Mouse (Mus musculus) lung, embryonic 16.5 days (tissue): ENCODE results near the gene Ncln. TPM values are rescaled to one million over a fixed set of nuclear protein-coding genes. Genes with fewer than 3 reads are reported as not detected.
A peak's percentile ranks its signal among the peaks of the same experiment; 100 is the strongest.
"Not testable (repeated sequence)": the region's sequence is repeated elsewhere in the genome, so short reads cannot be mapped to it uniquely, and the experiment has no call there.

Experiments
- ATAC-seq: fragments of 200-750 bp; cut with Nextera tagmentation; 2 replicates; pipeline ENCODE4 v1.8.0; 2017; ENCODE audit warnings: low read depth, mild to moderate bottlenecking, moderate library complexity
- H3K27ac ChIP-seq: fragments of 300-500 bp; sonication (generic); 2 replicates; pipeline ENCODE4 v1.5.1; 2014; ENCODE audit warnings: mild to moderate bottlenecking, control low read depth, low read length
- H3K27me3 ChIP-seq: fragments of 300-500 bp; sonication (generic); 2 replicates; pipeline ENCODE4 v1.6.1; 2014; ENCODE audit warnings: low read depth, low read length, mixed read lengths; ENCODE audit not compliant: control insufficient read depth, insufficient read depth
- H3K36me3 ChIP-seq: fragments of 300-500 bp; sonication (generic); 2 replicates; pipeline ENCODE4 v1.6.1; 2014; ENCODE audit warnings: low read length; ENCODE audit not compliant: control insufficient read depth, insufficient read depth
- H3K4me1 ChIP-seq: fragments of 300-500 bp; sonication (generic); replicated peaks from 2 replicates; pipeline ENCODE4 v1.6.1; 2014; ENCODE audit warnings: low read length, mixed read lengths; ENCODE audit not compliant: control insufficient read depth, insufficient read depth
- H3K4me2 ChIP-seq: fragments of 300-500 bp; sonication (generic); 2 replicates; pipeline ENCODE4 v1.6.1; 2014; ENCODE audit warnings: low read depth, low read length, control low read depth
- H3K4me3 ChIP-seq: fragments of 300-500 bp; sonication (generic); 2 replicates; pipeline ENCODE4 v1.5.1; 2014; ENCODE audit warnings: mild to moderate bottlenecking, low read length, control low read depth
- H3K9ac ChIP-seq: fragments of 300-500 bp; sonication (generic); 2 replicates; pipeline ENCODE4 v1.6.1; 2014; ENCODE audit warnings: low read length, control low read depth
- H3K9me3 ChIP-seq: fragments of 300-500 bp; sonication (generic); 2 replicates; pipeline ENCODE4 v1.6.1; 2016; ENCODE audit warnings: low read length; ENCODE audit not compliant: control insufficient read depth
- WGBS: fragments of 180-500 bp; shearing (Covaris S2); extraction: QIAGEN DNeasy Blood & Tissue Kit; methylation state at CpG from one replicate; pipeline ENCODE4 v1.1.7; 2014; 5-methylcytosine and 5-hydroxymethylcytosine counted together
- microRNA-seq: library from miRNA; unstranded; fragments of <30 nt; microRNA quantifications from one replicate; pipeline ENCODE4, GENCODE M21; 2016
- polyA plus RNA-seq: library from polyadenylated mRNA; unstranded; fragments of >200 nt; fragmentation: Nextera tagmentation; extraction: Ambion mirVana; gene quantifications from 2 replicates; pipeline ENCODE4 v1.2.1, GENCODE M21; 2015

Ncln gene
- polyA plus RNA-seq, 1 experiment from 2014 or later = 82.9 TPM

- Histone ChIP-seq H3K4me3 (peak overlapping the region; percentile 2; the same call in 1 of the 2 replicates), H3K9me3 (no peaks in the 10 kb centered on the region), H3K36me3 (no peaks in the 10 kb centered on the region), H3K9ac (no peak overlapping the region), H3K27me3 (peaks cover 65% of the 10 kb centered on the region), H3K4me1 (no peaks in the 10 kb centered on the region; the same call in 1 of the 2 replicates), H3K4me2 (no peak overlapping the region; the same call in 1 of the 2 replicates), H3K27ac (no peak overlapping the region)
- 5% methylated on average over 36 of the region's 36 CpGs for WGBS
- ATAC-seq = no peak
Observed at GRCm38 (mm10) chr10:81452237-81452946, 43.8 kb downstream of the Ncln start.

- H3K4me3 ChIP-seq = no peak overlapping the region
- no peaks in the 10 kb centered on the region; the same call in 1 of the 2 replicates for H3K4me1 ChIP-seq
- no peak for ATAC-seq
- peaks cover 57% of the 10 kb centered on the region for H3K27me3 ChIP-seq
- no peak overlapping the region for H3K27ac ChIP-seq
- H3K9me3 ChIP-seq = no peaks in the 10 kb centered on the region
- H3K36me3 ChIP-seq = no peaks in the 10 kb centered on the region
- no peak overlapping the region for H3K9ac ChIP-seq
- WGBS = 48% methylated on average over 6 of the region's 6 CpGs
- H3K4me2 ChIP-seq = no peak overlapping the region
Observed at GRCm38 (mm10) chr10:81451365-81451745, 44.8 kb downstream of the Ncln start.

- H3K27me3 ChIP-seq = peaks cover 52% of the 10 kb centered on the region
- no peak overlapping the region for H3K4me3 ChIP-seq
- ATAC-seq = no peak
- no peaks in the 10 kb centered on the region for H3K9me3 ChIP-seq
- H3K27ac ChIP-seq = no peak overlapping the region
- H3K4me2 ChIP-seq = no peak overlapping the region
- H3K9ac ChIP-seq = no peak overlapping the region
- H3K36me3 ChIP-seq = no peaks in the 10 kb centered on the region
- WGBS = 52% methylated on average over 9 of the region's 9 CpGs
- no peaks in the 10 kb centered on the region; the same call in 1 of the 2 replicates for H3K4me1 ChIP-seq
Observed at GRCm38 (mm10) chr10:81450641-81451364, 45.4 kb downstream of the Ncln start.

- no peak overlapping the region for H3K4me2 ChIP-seq
- no peaks in the 10 kb centered on the region for H3K36me3 ChIP-seq
- no peak overlapping the region for H3K4me3 ChIP-seq
- WGBS = 3% methylated on average over 7 of the region's 7 CpGs
- ATAC-seq = peak; percentile 51
- H3K9ac ChIP-seq = no peak overlapping the region
- peaks cover 45% of the 10 kb centered on the region for H3K27me3 ChIP-seq
- no peak overlapping the region for H3K27ac ChIP-seq
- H3K4me1 ChIP-seq = no peaks in the 10 kb centered on the region; the same call in 1 of the 2 replicates
- H3K9me3 ChIP-seq = no peaks in the 10 kb centered on the region
Observed at GRCm38 (mm10) chr10:81450140-81450539, 46.1 kb downstream of the Ncln start.

GRCm38 (mm10) chr10:81445516-81445915 is 50.7 kb downstream of the Ncln start:
- WGBS = 27% methylated on average over 2 of the region's 2 CpGs
- not testable (repeated sequence) for H3K4me3 ChIP-seq, H3K27me3 ChIP-seq, H3K36me3 ChIP-seq, H3K9me3 ChIP-seq, H3K4me2 ChIP-seq, H3K4me1 ChIP-seq, ATAC-seq, H3K9ac ChIP-seq, H3K27ac ChIP-seq

GRCm38 (mm10) chr10:81441019-81441418 is 55.2 kb downstream of the Ncln start:
- no peak overlapping the region for H3K27ac ChIP-seq
- no peak overlapping the region for H3K9ac ChIP-seq
- H3K4me1 ChIP-seq = no peaks in the 10 kb centered on the region
- no peaks in the 10 kb centered on the region for H3K27me3 ChIP-seq
- H3K4me2 ChIP-seq = no peak overlapping the region
- no peaks in the 10 kb centered on the region for H3K9me3 ChIP-seq
- peak; percentile 65; the same call in 1 of the 2 replicates for ATAC-seq
- H3K4me3 ChIP-seq = no peak overlapping the region
- H3K36me3 ChIP-seq = no peaks in the 10 kb centered on the region

Small RNA genes lying within 50 kb of the gene (microRNA-seq; reads per million reads assigned to microRNA genes)
- gene Gm25595 = not detected

Other genes starting within 250 kb of the Ncln start
- 2.9 and 3.5 TPM in 2 replicates for gene Matk, start 243.5 kb downstream of the Ncln start, polyA plus RNA-seq
- 202 and 210 TPM in 2 replicates for gene Mrpl54, start 229.5 kb downstream of the Ncln start, polyA plus RNA-seq
- 61.2 and 69.2 TPM in 2 replicates for gene Apba3, start 229.4 kb downstream of the Ncln start, polyA plus RNA-seq
- 29.3 and 32.9 TPM in 2 replicates for gene Tjp3, start 204.8 kb downstream of the Ncln start, polyA plus RNA-seq
- 41.0 and 43.1 TPM in 2 replicates for gene Pip5k1c, start 203.4 kb downstream of the Ncln start, polyA plus RNA-seq
- 36.6 and 37.9 TPM in 2 replicates for gene Cactin, start 175.3 kb downstream of the Ncln start, polyA plus RNA-seq
- 18.6 and 19.6 TPM in 2 replicates for gene Tbxa2r, start 167.7 kb downstream of the Ncln start, polyA plus RNA-seq
- 0.05 and 0.10 TPM in 2 replicates for gene Gipc3, start 153.1 kb downstream of the Ncln start, polyA plus RNA-seq
- 90.6 and 93.2 TPM in 2 replicates for gene Hmg20b, start 145.9 kb downstream of the Ncln start, polyA plus RNA-seq
- gene Mfsd12, start 138.9 kb downstream of the Ncln start, polyA plus RNA-seq = 13.7 and 13.9 TPM in 2 replicates
- 2.0 and 2.2 TPM in 2 replicates for gene 4930404N11Rik, start 130.6 kb downstream of the Ncln start, polyA plus RNA-seq
- 95.4 and 105 TPM in 2 replicates for gene Fzr1, start 117.9 kb downstream of the Ncln start, polyA plus RNA-seq
- 71.4 and 73.1 TPM in 2 replicates for gene Dohh, start 112.0 kb downstream of the Ncln start, polyA plus RNA-seq
- 3.0 and 3.1 TPM in 2 replicates for gene Gm48551, start 111.9 kb downstream of the Ncln start, polyA plus RNA-seq
- gene Gm48552, start 107.4 kb downstream of the Ncln start, polyA plus RNA-seq = 1.2 and 1.7 TPM in 2 replicates
- 7.9 and 9.0 TPM in 2 replicates for gene Smim24, start 103.3 kb downstream of the Ncln start, polyA plus RNA-seq
- gene Nfic, start 40.8 kb downstream of the Ncln start, polyA plus RNA-seq = 92.5 and 106 TPM in 2 replicates
- gene Celf5, start 13.7 kb downstream of the Ncln start, polyA plus RNA-seq = 0.40 and 0.67 TPM in 2 replicates
- 2.8 and 4.1 TPM in 2 replicates for gene S1pr4, start 3.7 kb upstream of the Ncln start, polyA plus RNA-seq
- 1.8 and 2.2 TPM in 2 replicates for gene Gna15, start 27.8 kb upstream of the Ncln start, polyA plus RNA-seq
- gene Gna11, start 48.8 kb upstream of the Ncln start, polyA plus RNA-seq = 68.7 and 70.9 TPM in 2 replicates
- gene Aes, start 63.1 kb upstream of the Ncln start, polyA plus RNA-seq = 377 and 416 TPM in 2 replicates
- 51.2 and 53.3 TPM in 2 replicates for gene Tle2, start 78.2 kb upstream of the Ncln start, polyA plus RNA-seq
- gene Tle6, start 104.7 kb upstream of the Ncln start, polyA plus RNA-seq = 30.1 and 33.8 TPM in 2 replicates
- 0.24 and 0.98 TPM in 2 replicates for gene BC025920, start 109.9 kb upstream of the Ncln start, polyA plus RNA-seq
- 38.0 and 40.0 TPM in 2 replicates for gene Sirt6, start 131.4 kb upstream of the Ncln start, polyA plus RNA-seq
- 8.5 and 9.2 TPM in 2 replicates for gene Ankrd24, start 132.1 kb upstream of the Ncln start, polyA plus RNA-seq
- 4.8 and 5.0 TPM in 2 replicates for gene Gm10778, start 152.7 kb upstream of the Ncln start, polyA plus RNA-seq
- gene Zfp433, start 208.4 kb upstream of the Ncln start, polyA plus RNA-seq = 18.5 and 20.9 TPM in 2 replicates